Mouse (Mus musculus): ENCODE data around the gene Sh3bp1.

- peak; percentile 99 for TF ChIP-seq CTCF (IDR thresholded peaks at IDR 0.05; ENCODE audit: low read depth)
- TF ChIP-seq EP300 (optimal IDR thresholded peaks at IDR 0.05) = no peak
These were observed 47.9 kb upstream of the Sh3bp1 start for GRCm38 (mm10) chr15:78851505-78852153.

Measured in stomach, postnatal 0 days (tissue).